Mouse (Mus musculus) stomach, embryonic 14.5 days (tissue): ENCODE data around the gene Smarcb1. TPM values are rescaled to one million over a fixed set of nuclear protein-coding genes. Genes with fewer than 3 reads are reported as not detected.
A peak's percentile ranks its signal among the peaks of the same experiment; 100 is the strongest.
"Not testable (repeated sequence)": the region's sequence is repeated elsewhere in the genome, so short reads cannot be mapped to it uniquely, and the experiment has no call there.

Experiments
- ATAC-seq: fragments of 200-750 bp; cut with Nextera tagmentation; 2 replicates; pipeline ENCODE4 v1.8.0; 2017; ENCODE audit warnings: low read depth, moderate TSS enrichment; ENCODE audit not compliant: insufficient number of reproducible peaks, insufficient read depth, low FRiP score
- H3K27ac ChIP-seq: fragments of 300-500 bp; sonication (generic); 2 replicates; pipeline ENCODE4 v1.5.1; 2014; ENCODE audit warnings: mild to moderate bottlenecking, low read length, moderate library complexity, mixed read lengths
- H3K27me3 ChIP-seq: fragments of 300-500 bp; sonication (generic); 2 replicates; pipeline ENCODE4 v1.6.1; 2014; ENCODE audit warnings: low read length, control low read depth, mixed read lengths; ENCODE audit not compliant: control insufficient read depth, insufficient read depth
- H3K36me3 ChIP-seq: fragments of 300-500 bp; sonication (generic); 2 replicates; pipeline ENCODE4 v1.6.1; 2014; ENCODE audit warnings: mild to moderate bottlenecking, control low read depth, low read length, moderate library complexity, mixed read lengths; ENCODE audit not compliant: control insufficient read depth, insufficient read depth
- H3K4me1 ChIP-seq: fragments of 300-500 bp; sonication (generic); 2 replicates; pipeline ENCODE4 v1.6.1; 2014; ENCODE audit warnings: low read length, control low read depth, mixed read lengths; ENCODE audit not compliant: control insufficient read depth, insufficient read depth
- H3K4me2 ChIP-seq: fragments of 300-500 bp; sonication (generic); replicated peaks from 2 replicates; pipeline ENCODE4 v1.6.1; 2014; ENCODE audit warnings: low read depth, low read length, control low read depth
- H3K4me3 ChIP-seq: fragments of 300-500 bp; sonication (generic); 2 replicates; pipeline ENCODE4 v1.5.1; 2014; ENCODE audit warnings: low read depth, low read length, control low read depth
- H3K9ac ChIP-seq: fragments of 300-500 bp; sonication (generic); replicated peaks from 2 replicates; pipeline ENCODE4 v1.6.1; 2014; ENCODE audit warnings: low read depth, mild to moderate bottlenecking, control low read depth, low read length, moderate library complexity, mixed read lengths
- H3K9me3 ChIP-seq: fragments of 300-500 bp; sonication (generic); 2 replicates; pipeline ENCODE4 v1.6.1; 2016; ENCODE audit warnings: low read depth, low read length, control low read depth; ENCODE audit not compliant: control insufficient read depth
- WGBS: fragments of 180-500 bp; shearing (Covaris S2); extraction: QIAGEN DNeasy Blood & Tissue Kit; methylation state at CpG from one replicate; pipeline ENCODE4 v1.1.7; 2014; 5-methylcytosine and 5-hydroxymethylcytosine counted together
- polyA plus RNA-seq: library from polyadenylated mRNA; unstranded; fragments of >200 nt; fragmentation: Nextera tagmentation; extraction: Ambion mirVana; gene quantifications from 2 replicates; pipeline ENCODE4 v1.2.1, GENCODE M21; 2014

Smarcb1 gene
- polyA plus RNA-seq, 1 experiment from 2014 or later, result 197 TPM

DNA sequence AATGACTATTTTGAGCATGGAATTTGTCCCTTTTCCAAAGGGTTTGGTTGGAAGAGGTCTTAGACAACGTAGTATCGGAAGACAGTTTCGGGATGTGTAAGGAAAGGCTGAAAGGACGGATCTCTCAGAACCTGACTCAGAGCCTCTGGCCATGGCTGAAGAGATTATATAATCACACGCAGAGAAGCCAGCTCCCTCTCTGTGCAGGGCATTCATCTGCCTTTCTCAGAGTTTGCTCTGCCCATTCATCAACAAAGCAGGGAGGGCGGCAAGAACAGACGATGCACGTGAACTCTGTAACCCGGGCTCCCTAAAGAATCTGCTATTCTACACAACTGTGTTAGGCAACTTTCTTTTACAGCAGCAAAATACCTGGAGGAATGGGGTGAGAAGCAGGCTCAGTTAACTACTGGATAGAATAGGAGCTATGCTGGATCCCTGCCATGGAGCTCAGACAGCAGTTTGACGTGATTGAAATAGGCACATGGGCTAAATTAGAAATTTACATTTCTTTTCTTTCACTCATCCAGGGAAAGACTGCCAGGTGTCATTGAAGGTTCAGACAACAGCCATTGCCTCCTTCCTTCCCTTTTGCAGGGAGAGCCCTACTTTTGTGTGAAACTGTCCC is 47.8 kb downstream of the Smarcb1 start:
- no peaks in the 10 kb centered on the region for H3K36me3 ChIP-seq
- H3K4me1 ChIP-seq, result 0 out of 2 replicates have a peak, but pooled peaks cover 2% of the 10 kb centered on the region
- H3K4me2 ChIP-seq, result peak overlapping the region; percentile 54
- H3K9me3 ChIP-seq, result no peaks in the 10 kb centered on the region
- H3K4me3 ChIP-seq, result no peak overlapping the region
- ATAC-seq, result no peak
- no peak overlapping the region for H3K9ac ChIP-seq
- no peak overlapping the region; the same call in 1 of the 2 replicates for H3K27ac ChIP-seq
- H3K27me3 ChIP-seq, result no peaks in the 10 kb centered on the region
- WGBS, result 29% methylated on average over 10 of the region's 10 CpGs

DNA sequence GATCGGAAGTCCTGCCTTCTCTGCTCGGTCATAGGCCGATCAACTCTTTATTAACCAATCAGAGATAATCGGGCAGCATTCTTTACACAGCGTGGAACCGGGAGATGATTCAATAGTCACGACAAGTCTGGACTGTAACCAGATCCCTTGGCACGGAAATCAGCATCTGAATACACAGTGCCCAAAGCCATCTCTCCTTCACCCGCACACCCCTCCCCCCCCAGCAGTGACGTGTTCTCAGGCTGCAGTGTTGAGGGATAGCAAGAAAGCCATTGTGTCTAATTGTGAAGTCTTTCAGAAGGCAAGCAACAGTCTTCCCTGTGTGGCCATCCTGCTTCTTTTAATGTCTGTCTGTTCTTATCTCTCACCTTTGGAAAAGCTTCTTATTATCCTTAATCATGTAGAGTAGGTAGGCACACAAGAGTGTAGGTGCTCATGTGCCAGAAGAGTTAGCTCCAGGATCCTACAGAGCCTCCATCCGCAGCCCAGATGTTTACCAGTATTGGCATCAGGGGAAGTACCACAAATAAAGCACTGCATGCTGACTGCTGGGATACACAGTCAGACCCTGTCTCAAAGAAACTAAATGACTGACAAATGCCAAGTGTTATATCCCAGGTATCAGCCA is 48.4 kb downstream of the Smarcb1 start:
- Histone ChIP-seq H3K4me2 (peak overlapping the region; percentile 54), H3K9ac (no peak overlapping the region), H3K27ac (no peak overlapping the region; the same call in 1 of the 2 replicates), H3K4me1 (0 out of 2 replicates have a peak, but pooled peaks cover 2% of the 10 kb centered on the region), H3K27me3 (no peaks in the 10 kb centered on the region), H3K4me3 (peak overlapping the region; percentile 20), H3K9me3 (no peaks in the 10 kb centered on the region), H3K36me3 (no peaks in the 10 kb centered on the region)
- WGBS, result 3% methylated on average over 11 of the region's 11 CpGs
- peak; percentile 93 for ATAC-seq

DNA sequence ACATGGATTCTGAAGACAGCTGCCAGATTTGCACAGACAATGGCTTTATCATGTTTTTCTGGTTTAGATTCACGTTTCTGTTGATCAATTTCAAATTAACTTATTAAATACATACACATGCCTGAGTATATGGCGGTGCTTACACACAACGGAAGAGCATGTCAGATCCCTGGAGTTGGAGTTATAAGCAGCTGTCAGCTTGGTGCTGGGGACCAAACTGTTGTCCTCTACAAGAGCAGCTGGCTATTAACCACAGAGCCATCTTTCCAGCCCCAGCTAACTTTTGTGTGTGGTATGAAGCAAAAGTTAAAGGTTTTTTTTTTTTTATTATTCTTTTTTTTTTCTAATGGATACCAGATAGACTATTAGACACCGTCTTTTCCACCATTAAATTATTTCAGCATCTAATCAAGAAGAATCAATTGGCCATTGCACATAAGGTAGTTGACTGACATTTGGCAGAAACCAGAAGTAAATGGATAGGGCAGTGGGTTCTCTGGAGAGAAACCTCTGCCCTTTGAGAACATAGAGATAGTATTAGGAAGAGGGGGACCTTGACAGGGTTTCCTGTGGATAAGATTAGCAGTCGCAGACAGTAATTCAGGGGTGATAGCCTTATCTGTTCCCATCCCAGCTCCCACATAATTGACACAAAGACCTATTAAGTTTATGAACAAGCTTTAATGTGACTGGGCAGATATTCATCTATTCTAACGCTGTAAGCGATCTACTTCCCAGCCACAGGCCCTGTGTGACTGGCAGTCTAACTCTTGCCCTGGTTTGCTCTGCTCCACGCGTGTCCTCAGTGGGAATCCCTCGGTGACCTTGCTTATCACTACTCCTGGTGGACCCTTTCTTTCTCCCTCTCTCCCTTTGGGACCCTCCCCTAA is 49.1 kb downstream of the Smarcb1 start:
- 38% methylated on average over 10 of the region's 10 CpGs for WGBS
- Histone ChIP-seq H3K9ac (no peak overlapping the region), H3K4me2 (peak overlapping the region; percentile 54), H3K36me3 (no peaks in the 10 kb centered on the region), H3K27ac (no peak overlapping the region), H3K27me3 (no peaks in the 10 kb centered on the region), H3K4me3 (peak overlapping the region; percentile 20; the same call in 1 of the 2 replicates), H3K4me1 (0 out of 2 replicates have a peak, but pooled peaks cover 2% of the 10 kb centered on the region), H3K9me3 (no peaks in the 10 kb centered on the region)
- ATAC-seq, result no peak

DNA sequence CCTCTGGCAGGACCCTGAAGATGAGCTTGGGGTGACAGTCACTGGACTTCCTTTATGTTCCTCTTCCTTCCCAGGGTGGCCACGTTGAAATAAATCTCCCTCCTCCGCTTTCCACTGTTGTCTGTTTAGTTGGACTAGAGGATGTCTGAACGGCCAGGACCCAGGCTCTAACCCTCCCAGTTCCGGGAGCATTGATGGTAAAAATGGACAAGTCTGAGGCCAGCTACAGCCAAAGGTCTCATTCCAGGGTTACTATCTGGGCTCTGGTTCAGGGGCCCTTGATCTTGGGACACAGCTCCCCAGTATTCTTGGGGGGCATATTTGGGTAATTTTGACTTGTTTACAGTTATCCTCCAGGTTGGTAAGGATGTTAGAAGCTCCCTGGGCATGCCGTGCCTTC is 59.8 kb downstream of the Smarcb1 start:
- ATAC-seq, result no peak
- 83% methylated on average over 5 of the region's 5 CpGs for WGBS

DNA sequence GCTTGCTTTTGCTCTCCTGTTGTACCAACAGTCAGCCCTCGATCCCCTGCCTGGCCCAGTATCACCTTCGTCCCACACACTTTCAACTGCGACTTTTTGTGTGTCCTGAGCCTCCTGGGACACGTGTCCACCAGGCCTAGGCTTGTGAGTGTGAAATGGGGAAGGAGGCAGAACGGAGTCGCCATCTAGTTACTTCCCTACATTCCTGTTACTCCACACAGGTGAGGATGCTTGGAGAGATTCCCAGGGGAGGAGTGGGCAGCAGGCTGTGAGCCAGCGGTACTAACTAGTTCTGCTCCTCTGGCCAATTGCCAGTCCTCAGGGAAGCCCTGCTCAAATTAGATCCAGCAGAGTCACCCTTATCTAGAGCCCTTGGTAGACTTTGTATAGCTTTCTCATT is 60.7 kb downstream of the Smarcb1 start:
- Histone ChIP-seq H3K36me3 (peaks cover 17% of the 10 kb centered on the region; the same call in 1 of the 2 replicates), H3K4me3 (0 out of 2 replicates have a peak overlapping the region, but pooled peaks have one; percentile 63), H3K27me3 (no peaks in the 10 kb centered on the region), H3K9ac (no peak overlapping the region), H3K4me1 (peaks cover 10% of the 10 kb centered on the region; the same call in 1 of the 2 replicates), H3K27ac (peak overlapping the region; percentile 95), H3K9me3 (no peaks in the 10 kb centered on the region), H3K4me2 (peak overlapping the region; percentile 71)
- no peak for ATAC-seq
- WGBS, result 43% methylated on average over 7 of the region's 7 CpGs

More for the DNA sequence above, 59.8 kb downstream of the Smarcb1 start:
- Histone ChIP-seq H3K36me3 (peaks cover 17% of the 10 kb centered on the region; the same call in 1 of the 2 replicates), H3K4me1 (peaks cover 10% of the 10 kb centered on the region; the same call in 1 of the 2 replicates), H3K9me3 (no peaks in the 10 kb centered on the region), H3K4me3 (no peak overlapping the region), H3K27ac (no peak overlapping the region), H3K9ac (no peak overlapping the region), H3K4me2 (no peak overlapping the region), H3K27me3 (no peaks in the 10 kb centered on the region)

DNA sequence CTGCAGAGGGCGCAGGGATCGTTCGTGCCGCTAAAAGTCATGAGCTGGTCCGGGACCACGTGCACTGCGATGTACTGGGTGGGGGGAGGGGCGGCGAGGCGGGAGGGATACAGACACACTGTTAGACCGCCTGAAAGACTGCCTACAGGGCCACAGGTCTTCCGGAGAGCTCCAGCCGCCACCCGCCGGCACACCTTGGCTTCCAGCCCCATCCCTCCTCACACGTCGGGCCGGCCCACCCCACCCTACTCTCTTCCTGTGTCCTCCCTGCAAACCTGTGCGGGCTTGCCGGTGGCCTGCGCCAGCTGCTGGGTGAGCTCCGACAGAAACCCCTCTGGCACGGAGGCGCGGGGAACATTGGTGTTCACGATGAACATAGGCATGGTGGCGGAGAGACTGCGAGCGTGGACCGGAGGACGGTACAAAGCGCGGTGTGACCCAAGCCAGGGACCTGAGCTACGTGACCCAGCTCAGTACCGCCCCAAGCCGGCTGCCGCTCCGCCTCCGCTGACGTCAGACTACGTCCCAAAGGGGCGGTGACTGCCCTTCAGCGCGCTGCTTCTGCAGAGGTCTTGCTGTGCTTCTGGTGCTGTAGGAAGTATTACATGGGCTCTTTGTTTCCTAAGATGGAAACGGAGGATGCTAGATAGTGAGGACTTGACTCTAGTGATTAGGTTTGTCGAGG is 61.5 kb downstream of the Smarcb1 start, which contains the start of gene Mif:
Gene Mif, minus strand, starts transcription at position 455 of the 685 bp plus-strand sequence.
- WGBS, result under 1% methylated on average over 44 of the region's 46 CpGs
- Histone ChIP-seq H3K4me1 (peaks cover 10% of the 10 kb centered on the region; the same call in 1 of the 2 replicates), H3K27ac (peak within 1 kb of the TSS; percentile 95), H3K4me2 (peak within 1 kb of the TSS; percentile 71), H3K9ac (peak within 1 kb of the TSS; percentile 79), H3K36me3 (peaks cover 17% of the 10 kb centered on the region; the same call in 1 of the 2 replicates), H3K4me3 (peak within 1 kb of the TSS; percentile 63)
- not testable (repeated sequence) for H3K9me3 ChIP-seq, H3K27me3 ChIP-seq
- peak; percentile 97 for ATAC-seq

DNA sequence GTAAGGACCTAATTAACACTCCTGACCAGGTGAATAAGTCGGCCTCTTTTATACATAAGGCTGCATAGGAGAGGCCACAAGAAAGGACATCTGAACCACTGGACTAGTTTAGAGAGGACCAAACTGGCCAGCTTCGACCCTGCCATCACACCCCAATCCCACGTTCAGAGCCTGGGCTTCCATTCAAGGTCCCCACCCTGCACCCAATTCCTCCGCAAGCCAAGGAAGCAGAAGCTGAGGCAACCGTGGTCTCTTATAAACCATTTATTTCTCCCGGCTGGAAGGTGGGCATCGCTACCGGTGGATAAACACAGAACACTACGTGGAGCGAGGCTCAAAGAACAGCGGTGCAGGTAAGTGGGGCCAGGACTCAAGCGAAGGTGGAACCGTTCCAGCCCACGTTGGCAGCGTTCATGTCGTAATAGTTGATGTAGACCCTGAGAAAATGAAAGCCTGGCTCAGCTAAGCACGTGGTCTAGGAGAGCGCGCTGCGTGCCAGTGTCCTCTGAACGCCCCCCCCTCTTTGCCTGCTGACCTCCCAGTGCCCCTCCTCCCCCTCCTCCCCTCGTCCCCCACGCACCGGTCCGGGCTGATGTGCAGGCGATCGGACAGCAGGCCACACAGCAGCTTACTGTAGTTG is 62.2 kb downstream of the Smarcb1 start:
- H3K9ac ChIP-seq, result peak overlapping the region; percentile 79; the same call in 1 of the 2 replicates
- no peaks in the 10 kb centered on the region for H3K27me3 ChIP-seq
- peaks cover 17% of the 10 kb centered on the region; the same call in 1 of the 2 replicates for H3K36me3 ChIP-seq
- H3K9me3 ChIP-seq, result no peaks in the 10 kb centered on the region
- H3K27ac ChIP-seq, result peak overlapping the region; percentile 95; the same call in 1 of the 2 replicates
- peak overlapping the region; percentile 63 for H3K4me3 ChIP-seq
- peak; percentile 54 for ATAC-seq
- 3% methylated on average over 27 of the region's 27 CpGs for WGBS
- peak overlapping the region; percentile 71 for H3K4me2 ChIP-seq
- peaks cover 10% of the 10 kb centered on the region; the same call in 1 of the 2 replicates for H3K4me1 ChIP-seq
